Mouse (Mus musculus) forebrain, embryonic 13.5 days (tissue): ENCODE results near the gene Taf15. TPM values are rescaled to one million over a fixed set of nuclear protein-coding genes. Genes with fewer than 3 reads are reported as not detected.

Experiments used
- ATAC-seq: fragments of 200-750 bp; cut with Nextera tagmentation; 2 replicates; pipeline ENCODE4 v1.8.0; 2017
- H3K27ac ChIP-seq: fragments of 300-500 bp; sonication (generic); 2 replicates; pipeline ENCODE4 v1.5.1; 2015; ENCODE audit warnings: inconsistent platforms, mild to moderate bottlenecking, moderate library complexity
- H3K27me3 ChIP-seq: fragments of 300-500 bp; sonication (generic); 2 replicates; pipeline ENCODE4 v1.6.1; 2015; ENCODE audit warnings: mild to moderate bottlenecking, inconsistent platforms
- H3K36me3 ChIP-seq: fragments of 300-500 bp; sonication (generic); 2 replicates; pipeline ENCODE4 v1.6.1; 2015; ENCODE audit warnings: mild to moderate bottlenecking, inconsistent platforms; ENCODE audit not compliant: poor library complexity, severe bottlenecking
- H3K4me1 ChIP-seq: fragments of 300-500 bp; sonication (generic); 2 replicates; pipeline ENCODE4 v1.6.1; 2015; ENCODE audit warnings: inconsistent platforms
- H3K4me2 ChIP-seq: fragments of 300-500 bp; sonication (generic); 2 replicates; pipeline ENCODE4 v1.6.1; 2015; ENCODE audit warnings: inconsistent platforms, mild to moderate bottlenecking, moderate library complexity
- H3K4me3 ChIP-seq: fragments of 300-500 bp; sonication (generic); 2 replicates; pipeline ENCODE4 v1.5.1; 2015; ENCODE audit warnings: mild to moderate bottlenecking, inconsistent platforms
- H3K9ac ChIP-seq: fragments of 300-500 bp; sonication (generic); 2 replicates; pipeline ENCODE4 v1.6.1; 2015; ENCODE audit warnings: mild to moderate bottlenecking, inconsistent platforms
- H3K9me3 ChIP-seq: fragments of 300-500 bp; sonication (generic); replicated peaks from 2 replicates; pipeline ENCODE4 v1.6.1; 2016; ENCODE audit warnings: inconsistent platforms
- WGBS: fragments of 180-500 bp; shearing (Covaris S2); methylation state at CpG from one replicate; pipeline ENCODE4 v1.1.7; 2015; 5-methylcytosine and 5-hydroxymethylcytosine counted together
- polyA plus RNA-seq: library from polyadenylated mRNA; unstranded; fragments of >200 nt; fragmentation: Nextera tagmentation; extraction: Ambion mirVana; gene quantifications from 2 replicates; pipeline ENCODE4 v1.2.1, GENCODE M21; 2015

Gene Taf15
- polyA plus RNA-seq, 1 experiment from 2014 or later = 20.5 TPM

DNA sequence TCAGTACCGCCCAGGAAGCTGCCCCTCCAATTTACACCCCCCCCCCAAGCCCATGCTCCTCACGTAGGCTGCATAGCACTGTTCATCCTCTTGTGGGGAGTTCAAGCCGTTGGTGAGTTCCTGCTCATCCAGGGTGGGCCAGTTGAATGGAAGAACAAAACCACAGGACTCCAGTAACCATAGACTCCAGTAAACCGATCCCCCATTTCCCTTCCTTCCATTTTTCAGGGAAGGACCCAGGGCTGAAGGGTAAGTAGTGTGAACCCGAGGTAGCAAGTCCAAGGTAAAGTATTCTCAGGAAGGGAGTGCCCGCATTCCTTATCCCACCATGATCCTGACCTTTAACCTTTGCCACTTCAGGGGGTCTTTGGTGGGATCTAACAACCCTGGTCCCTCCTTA lies 45.5 kb downstream of the Taf15 start:
- Histone ChIP-seq H3K27ac (no peak overlapping the region), H3K9me3 (no peaks in the 10 kb centered on the region), H3K4me2 (no peak overlapping the region), H3K9ac (no peak overlapping the region), H3K4me1 (no peaks in the 10 kb centered on the region), H3K27me3 (no peaks in the 10 kb centered on the region), H3K36me3 (no peaks in the 10 kb centered on the region), H3K4me3 (no peak overlapping the region)
- no peak for ATAC-seq
- 74% methylated on average over 6 of the region's 6 CpGs for whole genome bisulfite sequencing

DNA sequence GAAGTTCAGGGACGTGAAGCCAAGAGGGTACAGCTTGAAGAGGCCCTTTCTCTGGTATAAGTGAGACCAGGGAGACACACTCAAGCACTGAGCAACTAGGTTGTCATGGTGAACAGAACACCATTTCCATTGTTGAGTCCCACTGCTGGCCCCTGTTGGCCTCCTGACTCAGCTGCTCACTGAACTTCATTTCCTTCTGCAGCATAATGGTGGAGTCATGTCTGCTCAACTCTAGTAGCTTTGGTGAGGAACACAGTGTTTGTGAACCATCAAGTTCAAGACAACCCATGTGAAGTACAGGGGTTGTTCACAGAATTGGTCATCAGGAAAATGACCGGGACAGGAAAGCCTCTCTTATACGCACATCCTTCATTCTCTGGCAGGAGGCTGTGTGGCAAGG lies 49.2 kb downstream of the Taf15 start, which contains the start of gene Heatr9:
Gene Heatr9 (minus strand): TSS at position 101 of the 400 bp plus-strand sequence.
- 92% methylated on average over 3 of the region's 3 CpGs for WGBS
- H3K4me1 ChIP-seq = no peaks in the 10 kb centered on the region
- ATAC-seq = no peak

DNA sequence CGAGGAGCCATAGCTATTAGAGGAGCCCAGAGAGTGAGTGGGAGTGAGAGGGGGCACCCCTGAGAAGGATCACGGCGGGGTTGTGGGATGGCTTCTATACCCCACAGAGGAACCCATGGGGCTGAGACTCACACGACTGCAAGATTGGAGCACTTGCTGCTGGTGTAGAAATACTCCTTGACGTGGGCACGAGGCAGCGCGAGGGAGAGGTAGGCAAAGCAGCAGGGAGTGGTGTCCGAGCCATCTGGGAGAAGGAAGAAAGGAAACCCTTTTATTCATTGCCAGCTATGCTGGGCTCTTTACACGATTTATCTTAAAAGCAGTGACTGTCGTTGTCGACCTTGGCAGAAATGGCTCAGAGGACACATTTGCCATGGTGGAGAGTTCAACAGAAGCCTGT lies 56.1 kb downstream of the Taf15 start:
- H3K36me3 ChIP-seq = no peaks in the 10 kb centered on the region
- ATAC-seq = no peak
- H3K27ac ChIP-seq = no peak overlapping the region
- 78% methylated on average over 12 of the region's 12 CpGs for WGBS
- no peaks in the 10 kb centered on the region for H3K9me3 ChIP-seq
- no peak overlapping the region for H3K9ac ChIP-seq
- no peak overlapping the region for H3K4me2 ChIP-seq
- H3K27me3 ChIP-seq = no peaks in the 10 kb centered on the region
- H3K4me1 ChIP-seq = no peaks in the 10 kb centered on the region
- H3K4me3 ChIP-seq = no peak overlapping the region

More for the DNA sequence above, 49.2 kb downstream of the Taf15 start, which contains the start of gene Heatr9:
- H3K36me3 ChIP-seq = no peaks in the 10 kb centered on the region
- H3K27me3 ChIP-seq = no peaks in the 10 kb centered on the region
- H3K9me3 ChIP-seq = no peaks in the 10 kb centered on the region
- H3K27ac ChIP-seq = no peak within 1 kb of the TSS
- H3K4me3 ChIP-seq = no peak within 1 kb of the TSS
- no peak within 1 kb of the TSS for H3K9ac ChIP-seq
- no peak within 1 kb of the TSS for H3K4me2 ChIP-seq

DNA sequence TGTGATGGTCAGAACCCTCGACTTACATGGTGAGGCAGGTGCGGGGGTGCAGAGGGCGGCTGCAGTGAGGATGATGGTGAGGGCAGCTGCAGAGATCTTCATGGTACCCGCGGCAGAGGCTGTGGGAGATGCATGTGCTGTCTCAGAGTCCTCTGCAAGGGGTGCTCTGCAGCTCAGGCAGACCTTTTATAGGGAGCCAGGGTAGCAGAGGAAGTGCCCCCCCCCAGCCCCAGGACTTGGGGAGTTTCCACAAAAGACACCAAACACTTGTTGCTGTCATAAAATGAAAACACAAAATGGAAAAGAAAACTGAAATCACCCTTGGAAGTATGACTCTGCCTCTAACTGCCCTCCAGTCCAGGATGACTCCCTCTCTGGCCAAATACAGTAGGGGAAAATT lies 57.5 kb downstream of the Taf15 start, which contains the start of gene Ccl5:
Gene Ccl5 (minus strand): TSS at position 159 of the 400 bp plus-strand sequence.
- H3K27me3 ChIP-seq = no peaks in the 10 kb centered on the region
- H3K27ac ChIP-seq = no peak within 1 kb of the TSS
- WGBS = 94% methylated on average over 5 of the region's 5 CpGs
- H3K4me2 ChIP-seq = no peak within 1 kb of the TSS
- no peaks in the 10 kb centered on the region for H3K9me3 ChIP-seq
- no peak within 1 kb of the TSS for H3K4me3 ChIP-seq
- ATAC-seq = no peak
- H3K36me3 ChIP-seq = no peaks in the 10 kb centered on the region
- H3K9ac ChIP-seq = no peak within 1 kb of the TSS
- peaks cover 9% of the 10 kb centered on the region for H3K4me1 ChIP-seq

DNA sequence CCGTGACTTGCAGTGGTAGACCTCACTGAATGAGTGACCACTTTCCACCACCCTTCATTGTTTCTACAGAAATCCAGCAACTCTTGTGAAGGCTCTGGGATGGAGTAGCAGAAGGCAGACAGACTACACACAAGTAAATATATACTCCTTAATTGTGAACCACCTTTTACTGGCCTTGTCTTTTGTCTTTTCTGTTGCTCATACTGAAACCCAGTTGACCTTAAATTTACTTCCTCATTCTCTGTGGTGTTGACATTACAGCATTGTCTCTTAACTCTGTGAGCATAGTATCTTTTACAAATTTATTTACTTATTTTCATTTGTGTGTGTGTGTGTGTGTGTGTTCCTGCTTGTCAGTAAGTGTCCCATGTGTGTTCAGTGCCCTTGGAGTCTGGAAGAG lies 60.3 kb downstream of the Taf15 start:
- Histone ChIP-seq H3K9me3 (no peaks in the 10 kb centered on the region), H3K4me2 (no peak overlapping the region), H3K4me3 (no peak overlapping the region), H3K27me3 (no peaks in the 10 kb centered on the region), H3K9ac (no peak overlapping the region), H3K27ac (no peak overlapping the region), H3K36me3 (no peaks in the 10 kb centered on the region), H3K4me1 (peaks cover 9% of the 10 kb centered on the region)
- no peak for ATAC-seq
- 100% methylated on average over 1 of the region's 1 CpGs for WGBS

DNA sequence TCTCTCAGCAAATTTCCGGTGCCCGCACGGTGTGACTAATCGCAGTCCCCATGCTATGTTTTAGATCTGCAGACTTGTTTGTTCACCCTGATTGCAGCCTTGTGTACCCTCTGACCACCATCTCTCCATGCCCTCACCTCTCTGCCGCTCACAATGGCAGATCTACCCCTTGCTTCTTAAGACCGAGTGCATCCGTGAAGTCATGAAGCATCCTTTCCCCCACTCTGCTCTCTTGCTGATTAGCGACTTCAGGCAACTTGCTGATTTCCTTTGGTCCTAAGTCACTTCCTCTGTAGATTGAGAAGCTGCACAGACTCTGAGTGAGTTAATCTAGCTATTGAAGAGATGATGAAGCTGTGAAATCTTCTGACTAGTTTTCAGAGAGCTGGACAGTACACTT lies 61.3 kb downstream of the Taf15 start:
- no peak for ATAC-seq
- H3K4me1 ChIP-seq = peaks cover 9% of the 10 kb centered on the region
- H3K4me2 ChIP-seq = no peak overlapping the region
- no peak overlapping the region for H3K27ac ChIP-seq
- H3K9ac ChIP-seq = no peak overlapping the region
- no peak overlapping the region for H3K4me3 ChIP-seq
- WGBS = 85% methylated on average over 8 of the region's 8 CpGs
- no peaks in the 10 kb centered on the region for H3K36me3 ChIP-seq
- H3K27me3 ChIP-seq = no peaks in the 10 kb centered on the region
- H3K9me3 ChIP-seq = no peaks in the 10 kb centered on the region

DNA sequence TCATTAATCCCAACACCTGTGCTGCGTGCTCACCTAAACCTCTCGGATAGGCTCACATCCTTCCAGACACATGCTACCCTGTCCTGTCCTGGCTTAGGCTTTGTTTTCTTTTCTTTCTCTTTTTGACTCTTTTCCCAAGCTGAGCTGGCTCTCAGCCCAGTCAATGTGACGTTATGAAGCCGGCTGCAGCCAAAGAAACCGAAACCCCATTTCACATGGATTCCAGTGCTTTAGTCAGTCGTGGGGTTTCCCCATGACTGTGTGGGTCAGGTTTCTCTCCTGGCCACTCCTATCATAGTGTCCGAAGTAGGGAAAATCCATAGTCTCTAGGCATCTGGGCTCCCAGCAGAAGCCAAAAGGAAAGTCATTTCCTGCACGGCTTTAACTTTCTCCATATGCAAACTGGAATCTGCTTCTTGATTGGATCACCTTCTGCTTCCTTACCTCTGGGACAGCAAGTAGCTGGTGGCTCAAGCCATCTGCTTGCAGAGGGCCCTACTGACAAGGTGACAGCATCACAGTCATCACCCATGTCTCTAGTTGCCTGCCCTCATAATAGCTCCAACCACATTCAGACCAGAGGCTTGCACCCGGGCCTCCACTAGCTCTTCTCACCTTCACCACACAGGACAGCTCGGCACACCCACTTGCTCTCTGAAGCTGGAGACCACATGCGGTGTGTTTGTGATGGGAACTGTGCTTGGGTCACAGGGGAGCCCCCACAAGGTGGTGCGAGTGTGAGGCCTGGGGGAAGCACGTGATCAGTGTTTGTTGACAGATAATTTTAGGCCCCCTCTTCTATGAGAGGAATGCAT lies 61.9 kb downstream of the Taf15 start:
- no peaks in the 10 kb centered on the region for H3K27me3 ChIP-seq
- no peak overlapping the region for H3K4me2 ChIP-seq
- 61% methylated on average over 13 of the region's 13 CpGs for WGBS
- H3K36me3 ChIP-seq = no peaks in the 10 kb centered on the region
- no peaks in the 10 kb centered on the region for H3K9me3 ChIP-seq
- ATAC-seq = no peak
- peaks cover 9% of the 10 kb centered on the region for H3K4me1 ChIP-seq
- H3K27ac ChIP-seq = no peak overlapping the region
- no peak overlapping the region for H3K9ac ChIP-seq
- H3K4me3 ChIP-seq = no peak overlapping the region

DNA sequence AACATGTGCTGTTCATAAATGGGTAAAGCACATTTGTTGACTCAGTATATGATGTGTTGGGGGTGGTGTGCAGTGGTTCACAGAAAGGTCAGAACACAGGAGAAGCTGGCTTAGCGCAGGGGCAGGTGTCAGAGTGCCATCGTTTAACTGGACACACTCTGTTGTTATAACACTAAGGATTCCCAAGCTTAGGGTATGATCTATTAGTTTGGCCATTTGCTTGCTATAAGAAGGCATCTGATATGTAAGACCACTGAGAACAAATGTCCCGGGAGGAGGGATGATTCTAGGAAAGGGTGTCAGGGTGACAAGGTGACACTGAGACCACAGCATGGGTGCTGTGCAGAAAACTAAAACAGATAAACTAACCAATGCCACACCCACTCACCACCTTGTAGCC lies 63.9 kb downstream of the Taf15 start:
- Histone ChIP-seq H3K9me3 (no peaks in the 10 kb centered on the region), H3K4me3 (no peak overlapping the region), H3K27me3 (no peaks in the 10 kb centered on the region), H3K36me3 (no peaks in the 10 kb centered on the region), H3K4me1 (peaks cover 9% of the 10 kb centered on the region), H3K27ac (no peak overlapping the region), H3K9ac (no peak overlapping the region), H3K4me2 (no peak overlapping the region)
- no peak for ATAC-seq
- WGBS = 89% methylated on average over 3 of the region's 3 CpGs

DNA sequence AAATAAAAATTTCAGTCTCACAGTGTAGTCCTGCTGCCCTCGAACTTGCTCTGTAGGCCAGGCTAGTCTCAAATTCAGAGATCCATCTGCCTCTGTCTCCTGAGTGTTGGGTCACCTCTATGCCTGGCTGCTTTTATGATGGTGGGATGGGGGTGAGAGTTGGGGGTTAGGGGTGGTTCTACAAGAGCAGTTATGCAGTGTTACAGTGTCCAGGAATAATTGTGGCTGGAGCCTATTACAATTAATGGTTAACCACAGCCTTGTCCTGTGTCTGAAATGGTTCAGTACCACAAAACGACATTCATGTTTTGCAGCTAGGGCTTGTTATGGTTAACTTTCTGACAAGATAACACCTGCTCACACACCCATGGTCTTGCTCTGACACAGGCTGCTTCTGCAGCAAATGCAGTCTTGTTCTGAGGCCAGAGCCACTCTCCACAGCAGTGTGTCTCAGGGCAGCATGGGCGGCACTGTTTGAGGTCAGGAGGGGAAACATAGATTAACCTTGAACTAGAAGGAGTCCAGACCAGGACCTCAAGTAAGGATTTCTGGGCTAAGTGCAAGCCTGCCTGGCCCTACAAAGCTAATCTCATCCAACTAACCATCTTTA lies 65.9 kb downstream of the Taf15 start:
- no peak overlapping the region for H3K4me2 ChIP-seq
- no peaks in the 10 kb centered on the region for H3K27me3 ChIP-seq
- H3K4me1 ChIP-seq = peaks cover 9% of the 10 kb centered on the region
- ATAC-seq = no peak
- H3K9ac ChIP-seq = no peak overlapping the region
- H3K27ac ChIP-seq = no peak overlapping the region
- WGBS = 88% methylated on average over 3 of the region's 3 CpGs
- no peaks in the 10 kb centered on the region for H3K9me3 ChIP-seq
- H3K36me3 ChIP-seq = no peaks in the 10 kb centered on the region
- no peak overlapping the region for H3K4me3 ChIP-seq

DNA sequence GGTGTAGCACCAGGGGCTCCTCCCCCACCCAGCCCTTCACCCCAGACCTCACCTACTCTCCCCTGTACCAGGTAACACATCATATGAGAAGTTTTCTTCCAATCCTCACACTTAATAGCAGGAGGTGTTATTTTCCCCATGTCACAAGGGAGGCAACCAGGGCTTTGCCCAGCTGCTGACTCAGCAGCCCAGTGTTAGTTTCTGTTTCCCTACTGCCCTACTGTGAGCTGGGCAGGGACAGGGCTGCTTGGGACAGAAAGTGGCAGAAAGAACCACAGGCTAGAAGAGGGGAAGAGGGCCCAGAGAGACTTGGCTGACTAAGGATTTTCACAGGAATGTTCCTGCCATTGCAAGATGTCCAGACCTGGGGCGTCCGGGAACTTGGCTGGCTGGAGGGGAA lies 68.0 kb downstream of the Taf15 start:
- H3K4me3 ChIP-seq = no peak overlapping the region
- ATAC-seq = no peak

DNA sequence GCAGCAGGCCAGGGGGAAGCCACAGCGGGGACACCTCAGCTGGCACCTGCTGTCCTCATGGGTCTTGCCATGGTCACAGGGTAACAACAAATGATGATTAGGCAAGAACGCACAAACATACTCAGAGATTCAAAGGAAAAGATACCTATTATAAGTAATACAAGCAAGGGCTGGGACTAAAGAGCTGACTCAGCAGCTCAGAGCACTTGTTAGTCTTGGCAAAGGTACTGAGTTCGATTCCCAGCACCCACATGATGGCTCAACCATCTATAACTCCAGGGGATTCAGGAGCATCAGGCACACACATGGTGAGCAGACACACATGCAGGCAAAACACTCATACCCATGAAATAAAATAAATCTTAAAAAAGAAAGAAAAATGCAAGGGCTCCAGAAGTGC lies 68.5 kb downstream of the Taf15 start:
- ATAC-seq = no peak
- no peak overlapping the region for H3K4me2 ChIP-seq
- no peak overlapping the region for H3K4me3 ChIP-seq
- H3K9me3 ChIP-seq = no peaks in the 10 kb centered on the region
- no peak overlapping the region for H3K27ac ChIP-seq
- H3K36me3 ChIP-seq = no peaks in the 10 kb centered on the region
- WGBS = 80% methylated on average over 3 of the region's 3 CpGs
- H3K9ac ChIP-seq = no peak overlapping the region
- H3K4me1 ChIP-seq = no peaks in the 10 kb centered on the region
- no peaks in the 10 kb centered on the region for H3K27me3 ChIP-seq

More for the DNA sequence above, 68.0 kb downstream of the Taf15 start:
- H3K4me1 ChIP-seq = no peaks in the 10 kb centered on the region
- no peaks in the 10 kb centered on the region for H3K27me3 ChIP-seq
- H3K27ac ChIP-seq = no peak overlapping the region
- WGBS = 93% methylated on average over 2 of the region's 2 CpGs
- no peaks in the 10 kb centered on the region for H3K36me3 ChIP-seq
- no peak overlapping the region for H3K4me2 ChIP-seq
- no peak overlapping the region for H3K9ac ChIP-seq
- no peaks in the 10 kb centered on the region for H3K9me3 ChIP-seq

DNA sequence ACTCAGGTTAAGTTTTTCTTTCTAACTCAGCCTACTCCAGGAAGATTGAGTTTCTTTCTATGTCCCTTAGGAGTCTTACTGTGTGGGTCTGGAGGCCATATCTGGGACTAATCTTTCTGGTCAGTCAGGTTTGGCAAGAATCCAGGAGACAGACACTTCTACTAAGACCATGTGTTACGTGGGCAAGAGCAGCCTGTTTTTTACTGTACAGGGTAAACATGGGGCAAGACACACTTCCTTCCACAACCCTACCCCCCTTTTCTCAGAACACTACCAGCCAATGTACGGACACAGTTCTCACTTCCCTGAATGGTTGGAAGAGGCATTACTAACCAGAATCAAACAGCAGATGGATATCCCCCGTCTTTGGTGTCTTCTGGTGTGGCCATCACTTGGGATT lies 71.3 kb downstream of the Taf15 start:
- Histone ChIP-seq H3K4me3 (no peak overlapping the region), H3K27ac (no peak overlapping the region), H3K27me3 (no peaks in the 10 kb centered on the region), H3K36me3 (no peaks in the 10 kb centered on the region), H3K4me1 (no peaks in the 10 kb centered on the region), H3K4me2 (no peak overlapping the region), H3K9me3 (no peaks in the 10 kb centered on the region), H3K9ac (no peak overlapping the region)
- WGBS = 80% methylated on average over 3 of the region's 3 CpGs
- no peak for ATAC-seq
